Mouse (Mus musculus) kidney, postnatal 0 days (tissue): ENCODE measurements around the gene Fbxw8. TPM values are rescaled to one million over a fixed set of nuclear protein-coding genes. Genes with fewer than 3 reads are reported as not detected.
A peak's percentile ranks its signal among the peaks of the same experiment; 100 is the strongest.

Source experiments
- ATAC-seq: fragments of 200-750 bp; cut with Nextera tagmentation; replicated peaks from 2 replicates; pipeline ENCODE4 v1.8.0; 2017; ENCODE audit warnings: low read depth, moderate number of reproducible peaks, moderate TSS enrichment, moderate library complexity; ENCODE audit not compliant: low FRiP score
- DNase-seq: peaks from one replicate; pipeline ENCODE4 v3.0.0-alpha.2; 2016; ENCODE audit warnings: low spot score
- H3K27ac ChIP-seq: fragments of 300-500 bp; sonication (generic); 2 replicates; pipeline ENCODE4 v1.5.1; 2014; ENCODE audit warnings: mild to moderate bottlenecking
- H3K27me3 ChIP-seq: fragments of 300-500 bp; sonication (generic); 2 replicates; pipeline ENCODE4 v1.6.1; 2014; ENCODE audit warnings: low read length, mixed read lengths; ENCODE audit not compliant: insufficient read depth
- H3K36me3 ChIP-seq: fragments of 300-500 bp; sonication (generic); 2 replicates; pipeline ENCODE4 v1.6.1; 2014; ENCODE audit warnings: low read length, mixed read lengths; ENCODE audit not compliant: insufficient read depth
- H3K4me1 ChIP-seq: fragments of 300-500 bp; sonication (generic); replicated peaks from 2 replicates; pipeline ENCODE4 v1.6.1; 2014; ENCODE audit warnings: antibody characterized with exemption, low read length, mixed read lengths; ENCODE audit not compliant: insufficient read depth
- H3K4me2 ChIP-seq: fragments of 300-500 bp; sonication (generic); 2 replicates; pipeline ENCODE4 v1.6.1; 2014; ENCODE audit warnings: mild to moderate bottlenecking, low read length, moderate library complexity, mixed read lengths
- H3K4me3 ChIP-seq: fragments of 300-500 bp; sonication (generic); replicated peaks from 2 replicates; pipeline ENCODE4 v1.5.1; 2014; ENCODE audit warnings: low read depth, low read length
- H3K9ac ChIP-seq: fragments of 300-500 bp; sonication (generic); 2 replicates; pipeline ENCODE4 v1.6.1; 2014; ENCODE audit warnings: low read depth, low read length
- H3K9me3 ChIP-seq: fragments of 300-500 bp; sonication (generic); replicated peaks from 2 replicates; pipeline ENCODE4 v1.6.1; 2016; ENCODE audit warnings: low read length, inconsistent platforms, mixed read lengths
- CTCF ChIP-seq: IDR thresholded peaks from 2 replicates; pipeline ENCODE4 v1.5.1; 2016; ENCODE audit warnings: antibody characterized with exemption, low read depth, mild to moderate bottlenecking, moderate library complexity
- WGBS: fragments of 180-500 bp; shearing (Covaris S2); extraction: QIAGEN DNeasy Blood & Tissue Kit; methylation state at CpG from one replicate; pipeline ENCODE4 v1.1.7; 2014; 5-methylcytosine and 5-hydroxymethylcytosine counted together
- polyA plus RNA-seq: library from polyadenylated mRNA; unstranded; fragments of >200 nt; fragmentation: Nextera tagmentation; extraction: Ambion mirVana; gene quantifications from 2 replicates; pipeline ENCODE4 v1.2.1, GENCODE M21; 2015

The Fbxw8 gene
- polyA plus RNA-seq, 1 experiment from 2014 or later: 24.7 TPM

- TF ChIP-seq CTCF: no peak
- H3K4me3 ChIP-seq: no peak overlapping the region
- H3K4me2 ChIP-seq: no peak overlapping the region
- no peaks in the 10 kb centered on the region for H3K4me1 ChIP-seq
- ATAC-seq: no peak
- 86% methylated on average over 5 of the region's 5 CpGs for WGBS
- H3K27me3 ChIP-seq: no peaks in the 10 kb centered on the region
- H3K36me3 ChIP-seq: no peaks in the 10 kb centered on the region
- no peak overlapping the region for H3K27ac ChIP-seq
- no peaks in the 10 kb centered on the region for H3K9me3 ChIP-seq
- DNase-seq: no peak
- no peak overlapping the region for H3K9ac ChIP-seq
These were observed 106.3 kb downstream of the Fbxw8 start for GRCm38 (mm10) chr5:118048928-118049327.

DNA sequence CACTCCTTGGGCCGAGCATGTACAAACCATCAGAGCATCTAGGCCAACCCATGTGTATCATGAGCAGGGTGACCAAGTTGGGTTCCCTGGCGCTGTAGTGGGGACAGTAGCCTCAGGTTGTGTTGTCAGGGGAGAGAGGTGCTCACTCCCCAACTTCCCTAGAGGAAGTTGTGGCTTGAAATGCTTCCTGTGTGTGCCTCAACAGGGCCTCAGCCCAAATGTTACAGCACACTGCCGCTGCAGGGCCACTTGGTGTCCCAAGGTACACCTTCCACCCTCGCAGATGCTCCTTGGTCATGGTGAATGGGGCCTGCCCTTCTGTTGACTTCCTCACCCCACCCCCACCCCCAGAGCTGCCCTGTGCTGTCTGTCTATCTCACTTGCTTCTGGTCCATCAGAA, 106.9 kb downstream of the Fbxw8 start:
- WGBS: 87% methylated on average over 4 of the region's 4 CpGs
- no peak for TF ChIP-seq CTCF
- H3K27me3 ChIP-seq: no peaks in the 10 kb centered on the region
- H3K4me1 ChIP-seq: no peaks in the 10 kb centered on the region
- no peak overlapping the region for H3K4me2 ChIP-seq
- no peaks in the 10 kb centered on the region for H3K36me3 ChIP-seq
- no peak overlapping the region for H3K4me3 ChIP-seq
- H3K27ac ChIP-seq: no peak overlapping the region
- no peak for ATAC-seq
- H3K9me3 ChIP-seq: no peaks in the 10 kb centered on the region
- no peak for DNase-seq
- H3K9ac ChIP-seq: no peak overlapping the region

DNA sequence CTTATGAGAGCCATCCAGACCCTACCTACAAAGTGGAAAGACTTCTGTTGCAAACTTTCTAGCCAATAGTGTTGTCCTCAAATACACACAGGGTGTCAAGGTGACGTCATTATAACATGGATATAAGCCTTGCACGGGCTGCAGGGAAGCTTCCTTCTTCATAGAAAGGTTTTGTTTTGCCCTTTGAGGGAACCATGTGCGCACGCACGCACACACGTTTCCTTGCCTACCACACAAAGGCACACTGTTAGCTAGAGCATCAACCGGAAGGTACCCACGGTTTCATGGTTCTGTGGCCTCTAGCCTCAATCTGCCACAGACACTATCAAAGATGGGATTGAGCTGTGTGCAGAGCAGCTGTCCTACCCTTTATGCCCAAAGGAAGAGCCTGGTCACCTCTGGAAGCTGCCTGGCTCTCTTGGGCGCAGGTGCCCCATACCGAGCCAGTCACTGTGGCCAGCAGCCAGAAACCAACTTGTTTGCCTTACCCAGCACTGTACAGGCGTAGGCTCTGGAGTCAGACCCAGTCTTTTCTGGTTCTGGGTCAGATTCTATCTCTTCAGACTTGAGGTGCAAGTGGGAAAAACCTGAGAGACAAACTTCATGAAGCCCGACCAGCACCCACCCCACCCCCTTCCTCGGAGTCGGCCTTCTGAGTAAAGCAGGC, 108.0 kb downstream of the Fbxw8 start:
- Histone ChIP-seq H3K9ac (no peak overlapping the region), H3K4me1 (no peaks in the 10 kb centered on the region), H3K27ac (peak overlapping the region; percentile 44), H3K4me2 (no peak overlapping the region), H3K27me3 (no peaks in the 10 kb centered on the region), H3K4me3 (no peak overlapping the region), H3K36me3 (no peaks in the 10 kb centered on the region), H3K9me3 (no peaks in the 10 kb centered on the region)
- no peak for DNase-seq
- TF ChIP-seq CTCF: no peak
- WGBS: 88% methylated on average over 14 of the region's 14 CpGs
- ATAC-seq: no peak

DNA sequence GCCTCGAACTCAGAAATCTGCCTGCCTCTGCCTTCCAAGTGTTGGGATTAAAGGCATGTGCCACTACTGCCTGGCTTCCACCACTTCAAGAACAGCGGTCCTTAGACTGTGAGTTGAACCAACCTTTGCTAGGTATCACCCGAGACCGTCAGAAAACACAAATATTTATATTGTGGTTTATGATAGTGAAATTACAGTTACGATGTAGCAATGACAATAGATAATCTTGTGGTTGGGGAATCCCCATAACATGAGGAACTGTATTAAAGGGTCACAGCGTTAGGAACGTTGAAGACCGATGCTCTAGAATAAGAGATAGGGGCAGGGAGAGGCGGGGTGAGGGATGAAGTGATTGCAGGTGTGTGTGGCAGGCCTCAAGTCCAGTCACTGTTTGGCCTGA, 109.9 kb downstream of the Fbxw8 start:
- H3K36me3 ChIP-seq: no peaks in the 10 kb centered on the region
- no peaks in the 10 kb centered on the region for H3K27me3 ChIP-seq
- H3K4me3 ChIP-seq: no peak overlapping the region
- no peak for ATAC-seq
- no peak for DNase-seq
- no peak for TF ChIP-seq CTCF
- no peak overlapping the region for H3K4me2 ChIP-seq
- H3K9ac ChIP-seq: no peak overlapping the region
- no peak overlapping the region for H3K27ac ChIP-seq
- WGBS: 92% methylated on average over 9 of the region's 9 CpGs
- H3K4me1 ChIP-seq: no peaks in the 10 kb centered on the region
- no peaks in the 10 kb centered on the region for H3K9me3 ChIP-seq

- H3K36me3 ChIP-seq: no peaks in the 10 kb centered on the region
- 88% methylated on average over 6 of the region's 6 CpGs for WGBS
- H3K27me3 ChIP-seq: no peaks in the 10 kb centered on the region
- no peaks in the 10 kb centered on the region for H3K9me3 ChIP-seq
- no peak for TF ChIP-seq CTCF
- no peak overlapping the region for H3K4me2 ChIP-seq
- H3K4me3 ChIP-seq: no peak overlapping the region
- H3K4me1 ChIP-seq: no peaks in the 10 kb centered on the region
- H3K9ac ChIP-seq: no peak overlapping the region
- no peak for DNase-seq
- H3K27ac ChIP-seq: no peak overlapping the region
- no peak for ATAC-seq
These were observed 110.4 kb downstream of the Fbxw8 start for GRCm38 (mm10) chr5:118044907-118045306.

- Histone ChIP-seq H3K27ac (no peak overlapping the region), H3K4me2 (no peak overlapping the region), H3K36me3 (no peaks in the 10 kb centered on the region), H3K27me3 (no peaks in the 10 kb centered on the region), H3K4me1 (no peaks in the 10 kb centered on the region), H3K9me3 (no peaks in the 10 kb centered on the region), H3K4me3 (no peak overlapping the region), H3K9ac (no peak overlapping the region)
- ATAC-seq (no peak), DNase-seq (no peak)
- 77% methylated on average over 4 of the region's 4 CpGs for WGBS
- TF ChIP-seq CTCF: no peak
These were observed 111.5 kb downstream of the Fbxw8 start for GRCm38 (mm10) chr5:118043761-118044160.

DNA sequence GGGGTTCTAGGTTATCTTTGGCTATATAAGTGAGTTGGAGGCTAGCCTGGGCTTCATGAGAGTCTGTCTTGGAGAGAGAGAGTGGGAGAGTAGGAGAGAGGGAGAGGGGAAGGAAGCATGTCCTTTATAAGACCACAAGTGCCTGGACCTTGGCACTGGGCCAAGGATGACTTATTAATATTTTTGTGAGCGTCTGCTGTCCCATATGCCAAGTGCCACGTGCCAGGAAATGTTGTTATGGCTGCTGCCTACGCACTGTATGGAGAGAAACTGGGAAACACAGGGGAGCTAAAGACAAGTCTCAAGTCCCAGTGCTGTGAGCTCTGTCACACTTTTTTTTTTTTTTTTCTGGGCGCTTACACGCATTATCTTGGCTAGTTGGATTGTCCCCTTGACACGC, 112.7 kb downstream of the Fbxw8 start:
- Histone ChIP-seq H3K27ac (no peak overlapping the region), H3K27me3 (no peaks in the 10 kb centered on the region), H3K9ac (no peak overlapping the region), H3K36me3 (no peaks in the 10 kb centered on the region), H3K4me2 (no peak overlapping the region), H3K9me3 (no peaks in the 10 kb centered on the region), H3K4me1 (0 out of 2 replicates have a peak, but pooled peaks cover 4% of the 10 kb centered on the region), H3K4me3 (no peak overlapping the region)
- ATAC-seq (no peak), DNase-seq (no peak)
- 84% methylated on average over 6 of the region's 6 CpGs for WGBS
- no peak for TF ChIP-seq CTCF
